Mouse (Mus musculus): ENCODE measurements at regions not wholly inside any gene's neighbourhood (a gene's known extent, or its start where the extent isn't known, plus 50 kb on each side); places are given as distances from the start of the nearest gene placed in this dataset.
A peak's percentile ranks its signal among the peaks of the same experiment; 100 is the strongest.

- DNase-seq (ENCODE audit: low spot score), result no peak
Measured at GRCm38 (mm10) chr2:117023436-117023835, 97.7 kb upstream of the Spred1 start.

- DNase-seq (ENCODE audit: low spot score), result no peak
Measured at GRCm38 (mm10) chr2:117027071-117027470, 94.1 kb upstream of the Spred1 start.

- no peak for DNase-seq (ENCODE audit: low spot score)
Measured at GRCm38 (mm10) chr2:117028771-117029170, 92.4 kb upstream of the Spred1 start.

GRCm38 (mm10) chr2:117036197-117036872, 84.8 kb upstream of the Spred1 start:
- peak; percentile 25 for DNase-seq (ENCODE audit: low spot score)

GRCm38 (mm10) chr2:117040211-117040610, 81.0 kb upstream of the Spred1 start:
- DNase-seq (ENCODE audit: low spot score), result no peak

GRCm38 (mm10) chr2:117043831-117044230, 77.3 kb upstream of the Spred1 start:
- no peak for DNase-seq (ENCODE audit: low spot score)

- DNase-seq (ENCODE audit: low spot score), result no peak
Measured at GRCm38 (mm10) chr2:117048290-117048730, 72.9 kb upstream of the Spred1 start.

- no peak for DNase-seq (ENCODE audit: low spot score)
Measured at GRCm38 (mm10) chr2:117050061-117050460, 71.1 kb upstream of the Spred1 start.

GRCm38 (mm10) chr2:117064126-117064525, 57.0 kb upstream of the Spred1 start:
- no peak for DNase-seq (ENCODE audit: low spot score)

GRCm38 (mm10) chr2:117070348-117070747, 50.8 kb upstream of the Spred1 start:
- no peak for DNase-seq (ENCODE audit: low spot score)

GRCm38 (mm10) chr2:117071098-117071497, 50.1 kb upstream of the Spred1 start:
- DNase-seq (ENCODE audit: low spot score), result no peak

Measured in testis, postnatal 14 days (tissue).